Mouse (Mus musculus) ES-Bruce4 (cell line): ENCODE measurements around the gene Myh9. TPM values are rescaled to one million over a fixed set of nuclear protein-coding genes. Genes with fewer than 3 reads are reported as not detected.

Experiments used
- H3K27ac ChIP-seq: 2 replicates; pipeline ENCODE4 v1.5.1; 2012; ENCODE audit warnings: low read length, inconsistent platforms; ENCODE audit not compliant: insufficient read depth
- H3K27me3 ChIP-seq: 2 replicates; pipeline ENCODE4 v1.6.1; 2012; ENCODE audit warnings: mild to moderate bottlenecking, low read length, inconsistent platforms; ENCODE audit not compliant: control insufficient read depth, poor library complexity, insufficient read depth, severe bottlenecking
- H3K36me3 ChIP-seq: 2 replicates; pipeline ENCODE4 v1.6.1; 2012; ENCODE audit warnings: inconsistent platforms, mild to moderate bottlenecking, low read length, moderate library complexity; ENCODE audit not compliant: control insufficient read depth, poor library complexity, insufficient read depth, severe bottlenecking
- H3K4me1 ChIP-seq: one replicate; pipeline ENCODE4 v1.8.1; 2011; ENCODE audit warnings: low read length; ENCODE audit not compliant: control insufficient read depth, insufficient read depth
- H3K4me3 ChIP-seq: 2 replicates; pipeline ENCODE4 v1.5.1; 2011; ENCODE audit warnings: low read depth, mild to moderate bottlenecking, low read length
- H3K9ac ChIP-seq: 2 replicates; pipeline ENCODE4 v1.6.1; 2012; ENCODE audit warnings: low read depth, mild to moderate bottlenecking, inconsistent platforms; ENCODE audit not compliant: poor library complexity, severe bottlenecking
- H3K9me3 ChIP-seq: replicated peaks from 2 replicates; pipeline ENCODE4 v1.6.1; 2012; ENCODE audit warnings: mild to moderate bottlenecking, low read length, inconsistent platforms; ENCODE audit not compliant: control insufficient read depth, poor library complexity, insufficient read depth, severe bottlenecking
- CTCF ChIP-seq: IDR thresholded peaks from one replicate; pipeline ENCODE4 v1.8.1; 2011; ENCODE audit warnings: low read depth, low read length
- EP300 ChIP-seq: IDR thresholded peaks from 2 replicates; pipeline ENCODE4 v1.6.1; 2011; ENCODE audit warnings: low read depth, low read length; ENCODE audit not compliant: insufficient read depth
- POLR2A ChIP-seq: IDR thresholded peaks from one replicate; pipeline ENCODE4 v1.8.1; 2011; ENCODE audit warnings: low read length; ENCODE audit not compliant: insufficient read depth
- polyA plus RNA-seq: library from polyadenylated mRNA; stranded (reverse); fragments of >200 nt; gene quantifications from 2 replicates; pipeline ENCODE4 v1.2.4, GENCODE M21; 2011; ENCODE audit warnings: low read depth; ENCODE audit not compliant: missing spikeins, insufficient read depth, insufficient read length

Gene Myh9
- polyA plus RNA-seq, 1 experiment: 601 TPM

- H3K27me3 ChIP-seq: no peaks in the 10 kb centered on the region
- H3K27ac ChIP-seq: no peak overlapping the region
- TF ChIP-seq EP300 (no peak), CTCF (no peak), POLR2A (no peak)
- peaks cover 18% of the 10 kb centered on the region for H3K36me3 ChIP-seq
- peaks cover 13% of the 10 kb centered on the region for H3K4me1 ChIP-seq
- no peaks in the 10 kb centered on the region for H3K9me3 ChIP-seq
- H3K4me3 ChIP-seq: no peak overlapping the region
- no peak overlapping the region for H3K9ac ChIP-seq
Measured at GRCm38 (mm10) chr15:77796409-77797035, 45.5 kb downstream of the Myh9 start.

- Histone ChIP-seq H3K27me3 (no peaks in the 10 kb centered on the region), H3K9ac (no peak overlapping the region), H3K4me3 (no peak overlapping the region), H3K9me3 (no peaks in the 10 kb centered on the region), H3K36me3 (peaks cover 27% of the 10 kb centered on the region), H3K4me1 (peaks cover 6% of the 10 kb centered on the region), H3K27ac (no peak overlapping the region)
- TF ChIP-seq CTCF (no peak), POLR2A (no peak), EP300 (no peak)
Measured at GRCm38 (mm10) chr15:77794908-77795356, 47.0 kb downstream of the Myh9 start.

- H3K9ac ChIP-seq: no peak overlapping the region
- no peak for TF ChIP-seq POLR2A
- no peak for TF ChIP-seq EP300
- TF ChIP-seq CTCF: no peak
- no peak overlapping the region for H3K4me3 ChIP-seq
- H3K27me3 ChIP-seq: no peaks in the 10 kb centered on the region
- H3K36me3 ChIP-seq: peaks cover 33% of the 10 kb centered on the region
- H3K4me1 ChIP-seq: peaks cover 6% of the 10 kb centered on the region
- no peak overlapping the region for H3K27ac ChIP-seq
- no peaks in the 10 kb centered on the region for H3K9me3 ChIP-seq
Measured at GRCm38 (mm10) chr15:77794138-77794907, 47.7 kb downstream of the Myh9 start.

GRCm38 (mm10) chr15:77793554-77793953 is 48.4 kb downstream of the Myh9 start:
- no peak overlapping the region for H3K9ac ChIP-seq

GRCm38 (mm10) chr15:77793094-77793493 is 48.9 kb downstream of the Myh9 start:
- no peak for TF ChIP-seq POLR2A
- TF ChIP-seq CTCF: no peak
- no peak for TF ChIP-seq EP300
- Histone ChIP-seq H3K4me1 (peaks cover 6% of the 10 kb centered on the region), H3K27me3 (no peaks in the 10 kb centered on the region), H3K4me3 (no peak overlapping the region), H3K36me3 (peaks cover 39% of the 10 kb centered on the region), H3K27ac (no peak overlapping the region), H3K9ac (no peak overlapping the region), H3K9me3 (no peaks in the 10 kb centered on the region)

More at GRCm38 (mm10) chr15:77793554-77793953, 48.4 kb downstream of the Myh9 start:
- Histone ChIP-seq H3K4me1 (peaks cover 6% of the 10 kb centered on the region), H3K9me3 (no peaks in the 10 kb centered on the region), H3K27me3 (no peaks in the 10 kb centered on the region), H3K27ac (no peak overlapping the region), H3K4me3 (no peak overlapping the region), H3K36me3 (peaks cover 39% of the 10 kb centered on the region)
- TF ChIP-seq EP300 (no peak), CTCF (no peak), POLR2A (no peak)

GRCm38 (mm10) chr15:77792056-77792455 is 49.9 kb downstream of the Myh9 start:
- no peak overlapping the region for H3K9ac ChIP-seq
- no peak overlapping the region for H3K4me3 ChIP-seq
- TF ChIP-seq POLR2A: no peak
- no peak for TF ChIP-seq CTCF
- TF ChIP-seq EP300: no peak
- H3K9me3 ChIP-seq: no peaks in the 10 kb centered on the region
- H3K36me3 ChIP-seq: peaks cover 39% of the 10 kb centered on the region
- no peaks in the 10 kb centered on the region for H3K4me1 ChIP-seq
- H3K27me3 ChIP-seq: no peaks in the 10 kb centered on the region
- H3K27ac ChIP-seq: no peak overlapping the region
